Mouse (Mus musculus): ENCODE measurements at regions not wholly inside any gene's neighbourhood (a gene's known extent, or its start where the extent isn't known, plus 50 kb on each side); places are given as distances from the start of the nearest gene placed in this dataset.
"Not testable (repeated sequence)": the region's sequence is repeated elsewhere in the genome, so short reads cannot be mapped to it uniquely, and the experiment has no call there.

GRCm38 (mm10) chr12:18606126-18606525 is 91.8 kb downstream of the 5730507C01Rik start:
- not testable (repeated sequence) for DNase-seq

DNA sequence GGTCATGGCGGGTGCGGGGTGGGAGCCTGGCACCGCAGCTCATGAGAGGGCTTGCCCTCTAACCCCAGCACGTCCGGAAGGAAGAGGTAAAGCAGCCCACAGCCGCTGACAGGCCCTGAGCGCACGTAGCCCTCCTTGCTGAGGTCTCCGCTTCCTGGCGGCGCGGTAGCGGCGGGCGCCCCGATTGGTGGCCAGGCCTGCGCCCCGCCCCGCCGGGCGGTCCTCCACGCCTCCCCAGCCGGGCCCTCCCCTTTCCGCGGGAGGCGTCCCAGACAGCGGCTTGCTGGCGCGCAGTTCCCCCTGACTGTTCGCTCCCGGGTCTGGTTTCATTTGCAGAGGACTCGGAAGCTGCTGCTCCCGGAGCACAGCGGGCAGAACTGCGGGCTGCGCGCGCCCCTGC is 95.5 kb downstream of the 5730507C01Rik start:
- DNase-seq: peak; percentile 35 to 45

DNA sequence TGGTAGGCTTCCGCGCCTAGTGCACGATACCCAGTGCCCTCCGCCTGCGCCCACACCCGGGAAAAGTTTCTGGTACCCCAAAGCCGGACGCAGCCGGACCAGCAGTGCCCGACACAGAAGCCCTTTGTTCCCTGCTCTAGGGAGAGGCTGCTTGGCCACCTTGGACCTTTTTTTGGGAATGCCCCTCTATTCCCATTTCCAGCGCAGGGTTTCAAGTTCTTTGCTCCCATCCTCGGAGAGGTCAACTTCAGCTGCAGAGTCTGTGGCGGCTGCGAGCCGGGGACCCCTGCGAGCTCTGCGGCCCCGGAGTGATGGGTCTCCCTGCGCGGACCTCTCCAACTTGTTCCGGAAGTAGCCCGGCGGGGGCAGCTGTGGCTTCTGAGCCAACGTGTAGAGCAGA is 96.3 kb downstream of the 5730507C01Rik start:
- DNase-seq: not testable (repeated sequence)

All from layer of hippocampus, postnatal 36 days (tissue).